Mouse (Mus musculus) liver, adult 2 months (tissue): ENCODE results near the gene Pp2d1. TPM values are rescaled to one million over a fixed set of nuclear protein-coding genes. Genes with fewer than 3 reads are reported as not detected.
A peak's percentile ranks its signal among the peaks of the same experiment; 100 is the strongest.

Experiments used
- DNase-seq: peaks from one replicate; pipeline ENCODE4 v3.0.0-alpha.2; 2011; ENCODE audit warnings: low read depth, low spot score; ENCODE audit errors: extremely low read depth
- H3K27ac ChIP-seq: fragments of 200-500 bp; replicated peaks from 2 replicates; pipeline ENCODE4 v1.5.1; 2012; ENCODE audit warnings: low read depth, mild to moderate bottlenecking, control low read depth, inconsistent platforms, low read length; ENCODE audit not compliant: insufficient read depth
- H3K27me3 ChIP-seq: fragments of 200-500 bp; 2 replicates; pipeline ENCODE4 v1.6.1; 2012; ENCODE audit warnings: mild to moderate bottlenecking, moderate library complexity, low read length, inconsistent platforms; ENCODE audit not compliant: control insufficient read depth, insufficient read depth
- H3K36me3 ChIP-seq: fragments of 200-500 bp; 2 replicates; pipeline ENCODE4 v1.6.1; 2012; ENCODE audit warnings: low read length, inconsistent platforms; ENCODE audit not compliant: control insufficient read depth, insufficient read depth
- H3K4me1 ChIP-seq: fragments of 200-500 bp; 2 replicates; pipeline ENCODE4 v1.6.1; 2011; ENCODE audit warnings: low read length; ENCODE audit not compliant: control insufficient read depth, insufficient read depth
- H3K4me3 ChIP-seq: fragments of 200-500 bp; 2 replicates; pipeline ENCODE4 v1.5.1; 2011; ENCODE audit warnings: low read depth, mild to moderate bottlenecking, control low read depth, low read length, moderate library complexity; ENCODE audit not compliant: insufficient read depth
- H3K79me2 ChIP-seq: fragments of 200-500 bp; 2 replicates; pipeline ENCODE4 v1.6.1; 2012; ENCODE audit warnings: inconsistent platforms, mild to moderate bottlenecking, low read length, moderate library complexity; ENCODE audit not compliant: control insufficient read depth, insufficient read depth
- H3K9ac ChIP-seq: fragments of 200-500 bp; 2 replicates; pipeline ENCODE4 v1.6.1; 2012; ENCODE audit warnings: low read depth, mild to moderate bottlenecking, control low read depth, inconsistent platforms, low read length
- CTCF ChIP-seq: fragments of 200-500 bp; IDR thresholded peaks from 2 replicates; pipeline ENCODE4 v1.5.1; 2011; ENCODE audit warnings: low read depth, low read length, control low read depth
- POLR2A ChIP-seq: fragments of 200-500 bp; IDR thresholded peaks from 2 replicates; pipeline ENCODE4 v1.6.1; 2011; ENCODE audit warnings: low read length, control low read depth; ENCODE audit not compliant: insufficient read depth; ENCODE audit errors: extremely low read depth
- WGBS: fragments of 180-500 bp; shearing (Covaris S2); methylation state at CpG from one replicate; pipeline ENCODE4 v1.1.7; 2018; 5-methylcytosine and 5-hydroxymethylcytosine counted together
- polyA plus RNA-seq: library from polyadenylated mRNA; depleted of rRNA; stranded (reverse); fragments of >200 nt; gene quantifications from 2 replicates; pipeline ENCODE4 v1.2.3, GENCODE M21; 2012; rRNA removed
- total RNA-seq: library from RNA; depleted of rRNA; stranded (reverse); fragments of >200 nt; gene quantifications from 2 replicates; pipeline ENCODE4 v1.2.3, GENCODE M21; 2014; rRNA removed

The Pp2d1 gene
- total and polyA plus RNA-seq, 2 experiments = 0.09 TPM; not detected in 1

DNA sequence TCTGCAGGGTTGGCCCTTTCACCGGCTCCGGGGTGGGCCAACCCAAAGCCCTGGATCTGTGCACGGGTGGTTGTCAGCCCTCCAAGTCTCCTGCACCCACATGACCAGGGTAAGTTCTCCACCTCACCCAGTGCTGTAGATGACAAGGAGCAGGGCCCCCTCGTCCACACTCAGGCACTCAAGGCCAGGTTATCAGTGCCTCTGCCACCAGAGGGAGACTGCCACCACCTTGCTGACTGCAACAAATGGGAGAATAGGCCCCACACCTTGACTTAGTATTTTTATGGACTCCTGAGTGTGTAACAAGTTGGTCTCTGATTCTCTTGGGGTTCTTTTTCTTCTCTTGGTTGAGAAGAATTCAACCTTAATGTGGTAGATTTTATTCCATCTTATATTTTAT, 73.7 kb downstream of the Pp2d1 start:
- no peak for DNase-seq
- H3K4me1 ChIP-seq = peaks cover 3% of the 10 kb centered on the region
- no peaks in the 10 kb centered on the region for H3K36me3 ChIP-seq
- no peak overlapping the region for H3K27ac ChIP-seq
- H3K9ac ChIP-seq = no peak overlapping the region
- H3K79me2 ChIP-seq = no peaks in the 10 kb centered on the region
- no peak overlapping the region for H3K4me3 ChIP-seq
- 63% methylated on average over 4 of the region's 4 CpGs for WGBS
- H3K27me3 ChIP-seq = no peaks in the 10 kb centered on the region
- no peak for TF ChIP-seq POLR2A
- peak; percentile 69 for TF ChIP-seq CTCF

DNA sequence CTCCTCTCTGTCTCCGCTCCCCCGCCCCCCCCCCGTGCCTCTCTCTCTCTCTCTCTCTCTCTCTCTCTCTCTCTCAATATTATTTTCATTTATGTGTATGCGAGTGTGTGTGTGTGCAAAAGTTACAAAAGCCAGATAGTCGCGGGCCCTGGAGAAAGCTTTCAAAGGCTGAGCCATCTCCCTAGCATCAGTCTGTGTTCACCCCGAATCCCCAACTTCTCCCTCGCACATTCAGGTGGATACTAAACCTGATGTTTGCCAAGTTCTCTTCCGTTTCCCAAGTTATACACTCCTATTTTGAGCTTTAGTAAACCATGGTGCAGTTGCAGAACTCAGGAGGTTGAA, 75.8 kb downstream of the Pp2d1 start:
- H3K79me2 ChIP-seq = no peaks in the 10 kb centered on the region
- peak overlapping the region; percentile 9; the same call in 1 of the 2 replicates for H3K4me3 ChIP-seq
- H3K27me3 ChIP-seq = no peaks in the 10 kb centered on the region
- no peak for TF ChIP-seq CTCF
- TF ChIP-seq POLR2A = no peak
- peaks cover 3% of the 10 kb centered on the region for H3K4me1 ChIP-seq
- H3K36me3 ChIP-seq = no peaks in the 10 kb centered on the region
- no peak overlapping the region for H3K27ac ChIP-seq
- H3K9ac ChIP-seq = peak overlapping the region; percentile 24; the same call in 1 of the 2 replicates
- no peak for DNase-seq
- WGBS = 16% methylated on average over 7 of the region's 9 CpGs

GRCm38 (mm10) chr17:53462603-53463495, 76.4 kb downstream of the Pp2d1 start, which contains the start of gene Efhb:
Gene Efhb, minus strand, starts transcription at chr17:53463321.
- Histone ChIP-seq H3K27me3 (no peaks in the 10 kb centered on the region), H3K9ac (peak within 1 kb of the TSS; percentile 24; the same call in 1 of the 2 replicates), H3K79me2 (no peaks in the 10 kb centered on the region), H3K4me3 (peak within 1 kb of the TSS; percentile 36; the same call in 1 of the 2 replicates), H3K4me1 (peaks cover 3% of the 10 kb centered on the region), H3K36me3 (no peaks in the 10 kb centered on the region), H3K27ac (no peak within 1 kb of the TSS)
- WGBS = 28% methylated on average over 26 of the region's 26 CpGs
- peak; percentile 76 for DNase-seq
- no peak for TF ChIP-seq POLR2A
- no peak for TF ChIP-seq CTCF

Other genes starting within 250 kb of the Pp2d1 start
- 0.07 TPM in 1 of 2 replicates, not detected in the other for gene Efhb, start 76.1 kb downstream of the Pp2d1 start, total RNA-seq
- gene Efhb, start 76.1 kb downstream of the Pp2d1 start, polyA plus RNA-seq = not detected in 2 replicates
- gene Rab5a, start 60.2 kb downstream of the Pp2d1 start, total RNA-seq = 44.8 and 53.7 TPM in 2 replicates
- gene Rab5a, start 60.2 kb downstream of the Pp2d1 start, polyA plus RNA-seq = 6.0 and 7.5 TPM in 2 replicates
- gene Kat2b, start 27.4 kb upstream of the Pp2d1 start, total RNA-seq = 56.0 and 57.4 TPM in 2 replicates
- 14.1 and 15.6 TPM in 2 replicates for gene Kat2b, start 27.4 kb upstream of the Pp2d1 start, polyA plus RNA-seq
- gene Sgo1, start 149.9 kb upstream of the Pp2d1 start, total RNA-seq = 0.18 and 0.20 TPM in 2 replicates
- not detected in 2 replicates for gene Sgo1, start 149.9 kb upstream of the Pp2d1 start, polyA plus RNA-seq